Mouse (Mus musculus) heart, embryonic 12.5 days (tissue): Measurements from ENCODE around the gene Coq5. TPM values are rescaled to one million over a fixed set of nuclear protein-coding genes. Genes with fewer than 3 reads are reported as not detected.

Source experiments
- ATAC-seq: fragments of 200-750 bp; cut with Nextera tagmentation; 2 replicates; pipeline ENCODE4 v1.8.0; 2017; ENCODE audit warnings: moderate TSS enrichment, moderate library complexity; ENCODE audit not compliant: insufficient number of reproducible peaks, low FRiP score
- H3K27ac ChIP-seq: fragments of 300-500 bp; sonication (generic); 2 replicates; pipeline ENCODE4 v1.5.1; 2016; ENCODE audit warnings: mild to moderate bottlenecking, moderate library complexity; ENCODE audit not compliant: poor library complexity, severe bottlenecking
- H3K27me3 ChIP-seq: fragments of 300-500 bp; sonication (generic); replicated peaks from 2 replicates; pipeline ENCODE4 v1.6.1; 2016; ENCODE audit warnings: mild to moderate bottlenecking, moderate library complexity
- H3K36me3 ChIP-seq: fragments of 300-500 bp; sonication (generic); 2 replicates; pipeline ENCODE4 v1.6.1; 2016; ENCODE audit warnings: mild to moderate bottlenecking, moderate library complexity
- H3K4me1 ChIP-seq: fragments of 300-500 bp; sonication (generic); replicated peaks from 2 replicates; pipeline ENCODE4 v1.6.1; 2016; ENCODE audit warnings: mild to moderate bottlenecking
- H3K4me2 ChIP-seq: fragments of 300-500 bp; sonication (generic); 2 replicates; pipeline ENCODE4 v1.6.1; 2016; ENCODE audit warnings: mild to moderate bottlenecking, moderate library complexity
- H3K4me3 ChIP-seq: fragments of 300-500 bp; sonication (generic); 2 replicates; pipeline ENCODE4 v1.5.1; 2016; ENCODE audit warnings: mild to moderate bottlenecking
- H3K9ac ChIP-seq: fragments of 300-500 bp; sonication (generic); 2 replicates; pipeline ENCODE4 v1.6.1; 2016; ENCODE audit warnings: mild to moderate bottlenecking, moderate library complexity
- H3K9me3 ChIP-seq: fragments of 300-500 bp; sonication (generic); replicated peaks from 2 replicates; pipeline ENCODE4 v1.6.1; 2016; ENCODE audit warnings: mild to moderate bottlenecking, moderate library complexity
- WGBS: fragments of 180-500 bp; shearing (Covaris S2); methylation state at CpG from one replicate; pipeline ENCODE4 v1.1.7; 2016; 5-methylcytosine and 5-hydroxymethylcytosine counted together
- polyA plus RNA-seq: library from polyadenylated mRNA; unstranded; fragments of >200 nt; fragmentation: Nextera tagmentation; extraction: Ambion mirVana; gene quantifications from 2 replicates; pipeline ENCODE4 v1.2.1, GENCODE M21; 2016

The Coq5 gene
- polyA plus RNA-seq, 1 experiment from 2014 or later = 76.0 TPM

GRCm38 (mm10) chr5:115312816-115313667 is 33.6 kb downstream of the Coq5 start:
- peak; percentile 85 for ATAC-seq
- peak overlapping the region; percentile 10; the same call in 1 of the 2 replicates for H3K27ac ChIP-seq
- H3K27me3 ChIP-seq = no peaks in the 10 kb centered on the region
- no peak overlapping the region for H3K4me2 ChIP-seq
- peaks cover 35% of the 10 kb centered on the region for H3K4me1 ChIP-seq
- H3K4me3 ChIP-seq = no peak overlapping the region
- no peak overlapping the region for H3K9ac ChIP-seq
- no peaks in the 10 kb centered on the region for H3K9me3 ChIP-seq
- WGBS = 40% methylated on average over 10 of the region's 10 CpGs
- H3K36me3 ChIP-seq = no peaks in the 10 kb centered on the region

DNA sequence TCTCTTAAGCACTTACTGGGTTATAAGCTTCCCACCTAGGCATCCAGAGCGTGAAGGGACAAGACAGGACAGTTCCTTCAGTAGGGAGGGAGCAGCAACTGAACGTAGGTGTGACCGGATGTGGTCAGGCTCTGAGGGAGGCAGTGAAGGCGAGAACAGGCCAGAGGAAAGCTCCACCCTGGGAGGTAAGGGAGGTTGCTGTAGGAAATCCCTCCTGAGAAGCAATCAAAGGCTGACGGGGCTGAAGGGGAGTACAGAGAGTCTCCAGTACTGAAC is 34.1 kb downstream of the Coq5 start:
- Histone ChIP-seq H3K27me3 (no peaks in the 10 kb centered on the region), H3K27ac (no peak overlapping the region; the same call in 1 of the 2 replicates), H3K4me2 (no peak overlapping the region), H3K36me3 (no peaks in the 10 kb centered on the region), H3K9ac (no peak overlapping the region), H3K4me1 (peaks cover 41% of the 10 kb centered on the region), H3K9me3 (no peaks in the 10 kb centered on the region), H3K4me3 (no peak overlapping the region)
- WGBS = 39% methylated on average over 5 of the region's 5 CpGs
- ATAC-seq = no peak

DNA sequence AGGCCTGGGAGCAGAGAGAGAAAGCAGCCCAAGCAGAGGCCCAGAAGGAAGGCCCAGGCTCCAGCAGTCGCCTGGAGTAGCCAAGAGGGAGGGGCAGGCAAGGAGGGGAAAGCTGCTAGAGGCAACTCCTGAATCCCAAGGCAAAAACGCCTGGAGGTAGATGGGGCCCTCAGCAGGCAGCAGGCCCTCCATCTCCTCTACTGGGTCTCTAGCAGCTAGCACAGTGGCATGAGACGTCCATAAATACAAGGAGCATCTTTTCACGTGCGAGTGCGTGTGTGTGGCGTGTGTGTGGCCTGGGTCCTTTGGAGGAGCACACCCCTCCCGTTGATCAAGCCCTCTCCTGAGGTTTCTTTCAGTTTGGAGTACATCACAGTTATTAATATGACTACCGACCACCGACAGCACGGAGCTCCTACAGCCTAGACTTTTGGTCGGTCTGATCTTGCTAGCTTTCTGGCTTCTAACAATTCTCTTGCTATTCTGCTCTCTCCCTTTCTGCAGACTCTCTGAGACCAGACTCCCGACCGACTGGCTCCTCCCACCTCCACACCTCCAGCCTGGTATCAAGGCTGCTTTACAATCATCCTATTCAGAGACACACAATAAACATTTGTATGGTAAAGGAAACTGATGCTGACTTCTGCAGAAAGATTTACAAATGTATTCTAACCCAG is 37.6 kb downstream of the Coq5 start:
- H3K27me3 ChIP-seq = no peaks in the 10 kb centered on the region
- no peaks in the 10 kb centered on the region for H3K36me3 ChIP-seq
- peak overlapping the region; percentile 3; the same call in 1 of the 2 replicates for H3K4me3 ChIP-seq
- peaks cover 44% of the 10 kb centered on the region for H3K4me1 ChIP-seq
- H3K9me3 ChIP-seq = no peaks in the 10 kb centered on the region
- peak overlapping the region; percentile 52 for H3K9ac ChIP-seq
- peak overlapping the region; percentile 73 for H3K27ac ChIP-seq
- H3K4me2 ChIP-seq = peak overlapping the region; percentile 50
- ATAC-seq = no peak
- 14% methylated on average over 14 of the region's 14 CpGs for WGBS

DNA sequence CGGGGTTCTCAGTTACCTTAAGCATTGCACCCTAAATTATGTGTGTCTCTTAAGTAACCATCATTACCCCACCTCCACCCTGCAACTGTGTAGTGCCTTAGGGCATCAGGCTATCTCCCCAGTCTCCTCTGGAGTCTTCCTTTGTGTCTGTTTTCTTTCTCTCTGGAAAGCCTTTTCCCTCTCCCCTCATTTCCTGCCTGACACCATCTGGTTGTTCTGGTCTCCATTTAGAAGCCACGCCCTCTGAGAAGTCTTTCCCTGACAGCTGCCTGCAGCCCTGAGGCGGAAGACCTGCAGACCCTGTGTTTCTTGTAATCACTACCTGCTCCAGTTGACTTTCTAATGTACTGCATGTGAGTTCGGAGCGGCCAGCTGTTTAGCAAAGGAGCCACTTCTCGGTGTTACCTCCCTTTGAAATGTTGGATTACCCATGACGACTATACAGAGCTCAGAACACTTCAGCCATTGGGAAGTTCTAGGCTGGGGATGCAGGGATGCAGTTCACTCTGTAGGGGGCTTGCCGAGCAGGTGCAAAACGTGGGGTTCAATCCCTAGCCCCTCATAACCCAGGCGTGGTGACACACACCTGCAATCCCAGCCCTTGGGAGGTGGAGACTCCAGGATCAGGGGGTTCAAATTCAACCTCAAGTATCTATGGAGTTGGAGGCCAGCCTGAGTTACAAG is 38.3 kb downstream of the Coq5 start:
- peak; percentile 20; the same call in 1 of the 2 replicates for ATAC-seq
- 6% methylated on average over 10 of the region's 10 CpGs for WGBS
- peak overlapping the region; percentile 3; the same call in 1 of the 2 replicates for H3K4me3 ChIP-seq

GRCm38 (mm10) chr5:115319004-115319940 is 39.8 kb downstream of the Coq5 start:
- Histone ChIP-seq H3K9ac (peak overlapping the region; percentile 60), H3K36me3 (no peaks in the 10 kb centered on the region), H3K4me2 (peak overlapping the region; percentile 83), H3K27me3 (no peaks in the 10 kb centered on the region), H3K9me3 (no peaks in the 10 kb centered on the region), H3K4me3 (peak overlapping the region; percentile 41), H3K27ac (peak overlapping the region; percentile 46), H3K4me1 (peaks cover 25% of the 10 kb centered on the region)
- WGBS = under 1% methylated on average over 22 of the region's 22 CpGs
- peak; percentile 80; the same call in 1 of the 2 replicates for ATAC-seq

More for the DNA sequence above, 38.3 kb downstream of the Coq5 start:
- peak overlapping the region; percentile 73 for H3K27ac ChIP-seq
- H3K27me3 ChIP-seq = no peaks in the 10 kb centered on the region
- no peaks in the 10 kb centered on the region for H3K9me3 ChIP-seq
- H3K4me1 ChIP-seq = peaks cover 37% of the 10 kb centered on the region
- H3K36me3 ChIP-seq = no peaks in the 10 kb centered on the region
- 0 out of 2 replicates have a peak overlapping the region, but pooled peaks have one; percentile 26 for H3K9ac ChIP-seq
- peak overlapping the region; percentile 50 for H3K4me2 ChIP-seq

DNA sequence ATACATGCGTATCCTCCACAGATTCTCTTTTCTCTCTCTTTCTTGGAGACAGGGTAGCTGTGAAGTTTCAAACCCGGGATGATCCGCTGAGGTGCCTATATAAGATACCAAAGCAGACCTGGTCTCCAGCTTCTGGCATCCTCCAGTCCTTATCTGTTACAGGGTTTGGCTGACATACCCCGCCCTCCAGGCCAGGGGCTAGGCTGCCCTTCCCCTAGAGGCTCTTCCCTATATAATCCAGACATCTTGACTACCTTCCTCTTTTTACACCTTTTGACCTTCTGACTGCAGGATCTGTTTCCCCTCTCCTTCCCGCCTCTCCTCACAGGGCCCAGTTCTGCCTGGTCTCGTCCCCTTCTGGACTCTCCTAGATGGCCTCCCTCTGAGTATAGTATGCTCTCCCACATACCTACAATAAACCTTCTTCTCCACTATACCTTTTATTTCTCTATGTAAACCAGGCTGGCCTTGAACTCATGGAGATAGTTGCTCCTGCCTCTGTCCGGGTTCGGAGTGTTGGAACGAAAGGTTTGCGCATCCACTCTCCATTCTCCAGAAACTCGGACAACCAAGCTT is 46.9 kb downstream of the Coq5 start:
- no peaks in the 10 kb centered on the region for H3K9me3 ChIP-seq
- H3K4me1 ChIP-seq = peaks cover 38% of the 10 kb centered on the region
- WGBS = 14% methylated on average over 11 of the region's 11 CpGs
- peak overlapping the region; percentile 84 for H3K27ac ChIP-seq
- H3K9ac ChIP-seq = peak overlapping the region; percentile 83
- ATAC-seq = peak; percentile 65
- H3K4me2 ChIP-seq = peak overlapping the region; percentile 96
- no peaks in the 10 kb centered on the region for H3K27me3 ChIP-seq
- H3K4me3 ChIP-seq = peak overlapping the region; percentile 100
- peaks cover 13% of the 10 kb centered on the region for H3K36me3 ChIP-seq

- Histone ChIP-seq H3K36me3 (peaks cover 20% of the 10 kb centered on the region), H3K9ac (peak within 1 kb of the TSS; percentile 100), H3K9me3 (no peaks in the 10 kb centered on the region), H3K4me3 (peak within 1 kb of the TSS; percentile 100), H3K27me3 (no peaks in the 10 kb centered on the region), H3K4me1 (peaks cover 40% of the 10 kb centered on the region), H3K4me2 (peak within 1 kb of the TSS; percentile 96), H3K27ac (peak within 1 kb of the TSS; percentile 84)
- peak; percentile 93 for ATAC-seq
- under 1% methylated on average over 87 of the region's 97 CpGs for WGBS
Observed at GRCm38 (mm10) chr5:115326875-115327609, 47.6 kb downstream of the Coq5 start, which contains the start of gene Srsf9. Gene Srsf9, plus strand, starts transcription at chr5:115327177.

GRCm38 (mm10) chr5:115327610-115328548 is 48.4 kb downstream of the Coq5 start:
- no peak for ATAC-seq
- H3K27ac ChIP-seq = peak overlapping the region; percentile 84
- peak overlapping the region; percentile 100 for H3K4me3 ChIP-seq
- peaks cover 40% of the 10 kb centered on the region for H3K4me1 ChIP-seq
- H3K36me3 ChIP-seq = peaks cover 28% of the 10 kb centered on the region
- WGBS = under 1% methylated on average over 52 of the region's 55 CpGs
- H3K9me3 ChIP-seq = no peaks in the 10 kb centered on the region
- peak overlapping the region; percentile 100 for H3K9ac ChIP-seq
- H3K4me2 ChIP-seq = peak overlapping the region; percentile 96
- no peaks in the 10 kb centered on the region for H3K27me3 ChIP-seq

DNA sequence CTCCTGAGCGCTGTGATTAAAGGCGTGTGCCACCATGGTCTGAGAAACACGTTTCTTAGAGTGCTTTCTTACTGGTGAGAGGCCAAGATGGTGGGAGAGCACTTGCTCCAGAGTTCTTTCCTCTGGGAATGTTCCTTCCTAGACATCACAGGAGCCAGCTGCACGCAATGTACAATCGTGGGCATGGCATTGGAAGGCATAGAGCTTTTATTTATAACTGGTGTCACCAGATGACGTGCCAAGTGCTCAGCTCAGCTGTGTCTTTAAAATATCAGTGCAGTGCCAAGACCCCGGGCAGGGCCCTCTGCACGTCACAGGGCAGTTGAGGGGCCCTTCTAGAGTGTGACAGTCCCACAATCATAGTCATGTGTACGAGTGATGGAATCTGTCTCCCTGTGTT is 51.5 kb downstream of the Coq5 start:
- no peak for ATAC-seq
- H3K9ac ChIP-seq = no peak overlapping the region
- H3K4me1 ChIP-seq = peaks cover 41% of the 10 kb centered on the region
- H3K36me3 ChIP-seq = peaks cover 59% of the 10 kb centered on the region
- H3K4me3 ChIP-seq = no peak overlapping the region
- WGBS = 79% methylated on average over 9 of the region's 9 CpGs
- no peak overlapping the region for H3K4me2 ChIP-seq
- H3K27me3 ChIP-seq = no peaks in the 10 kb centered on the region
- H3K9me3 ChIP-seq = no peaks in the 10 kb centered on the region
- H3K27ac ChIP-seq = no peak overlapping the region
